ENCODE assay signal across 19 mouse cellular contexts in the genomic region with DNA sequence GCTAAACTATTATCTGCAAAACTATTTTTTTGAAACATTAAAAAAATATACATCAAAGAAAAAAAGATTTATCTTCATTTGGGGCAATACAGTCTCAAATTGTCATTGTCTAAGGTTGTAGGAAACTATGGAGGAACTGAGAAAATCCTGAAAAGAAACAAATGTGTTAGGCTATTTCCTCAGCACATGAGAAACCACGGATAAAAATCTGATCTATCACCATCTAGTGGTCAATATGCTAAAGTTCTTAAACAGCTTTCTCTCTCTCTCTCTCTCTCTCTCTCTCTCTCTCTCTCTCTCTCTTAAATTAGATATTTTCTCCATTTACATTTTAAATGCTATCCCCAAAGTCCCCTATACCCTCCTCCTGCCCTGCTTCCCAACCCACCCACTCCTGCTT.
DNase-seq lines count a peak whose midpoint lies in the region; ATAC-seq and TF ChIP-seq lines count a peak whose summit lies in the region.
"Had no signal": no experiment of that assay in that cellular context is flagged by ENCODE, and none has a peak within 500 bp of the region (broad histone marks: within the 10 kb centered on the region; RNA-seq: fewer than 3 reads in every experiment).

No protein-coding gene starts in this region.

- dilution Hi-C loops in CH12.LX (cut with MboI; ENCODE audit: extremely low pct_ligation_motif_present, extremely low pct_unique_long_range_greater_than_20kb, low sequenced_read_pairs): no loop called here

- DNase-seq in left cerebral cortex, adult 2 months (ENCODE audit: extremely low spot score in 1 of 2, low spot score in 2 of 2): no peak
- DNase-seq in left cerebral cortex, adult 18-20 months (ENCODE audit: low spot score in 2 of 2): no peak
- peak; percentile 41 for DNase-seq in CH12.LX (ENCODE audit: extremely low read depth)
- DNase-seq in thymus, postnatal 14 days: no peak
- DNase-seq in heart, postnatal 10 days: no peak
- DNase-seq: adrenal gland, postnatal 25 days; cerebellum, adult 11 months; kidney, adult 18-20 months; left cerebral cortex, postnatal 4 days; right cerebral cortex, adult 18-20 months; thymus, adult 2 months had no signal

- TF ChIP-seq RAD21 in CH12.LX (IDR thresholded peaks at IDR 0.05; ENCODE audit: low read depth, low read length): peak; percentile 57

- no peaks in the 10 kb centered on the region for H3K4me1 ChIP-seq in forebrain, embryonic 13.5 days
- no peaks in the 10 kb centered on the region for H3K4me1 ChIP-seq in forebrain, embryonic 15.5 days
- no peaks in the 10 kb centered on the region; a peak in 1 of 4 replicates for H3K4me1 ChIP-seq in CH12.LX (ENCODE audit: control insufficient read depth in 1 of 2, insufficient read depth in 2 of 2)
- H3K4me1 ChIP-seq: lung, embryonic 15.5 days; midbrain, embryonic 10.5 days; neural tube, embryonic 12.5 days had no signal

- intact Hi-C loops in left cerebral cortex, adult 2 months (cut with DNase I): loop anchor here (2.0 to 10.0 kb wide), 4 partner anchors 135 to 812 kb away; a partner anchor contains a TSS
- intact Hi-C loops in heart, postnatal 10 days (cut with DNase I): loop anchor here (5.0 kb wide), 1 partner anchor 545 kb away; no protein-coding TSS in a partner anchor

- no peaks in the 10 kb centered on the region for H3K27me3 ChIP-seq in forebrain, embryonic 13.5 days
- no peaks in the 10 kb centered on the region for H3K27me3 ChIP-seq in forebrain, embryonic 15.5 days
- no peaks in the 10 kb centered on the region for H3K27me3 ChIP-seq in CH12.LX (replicated peaks)
- H3K27me3 ChIP-seq: lung, embryonic 15.5 days; neural tube, embryonic 12.5 days had no signal

- no peak overlapping the region for H3K9ac ChIP-seq in forebrain, embryonic 13.5 days
- H3K9ac ChIP-seq in forebrain, embryonic 15.5 days (replicated peaks): no peak overlapping the region
- no peak overlapping the region for H3K9ac ChIP-seq in CH12.LX (ENCODE audit: insufficient read depth, low read depth)
- H3K9ac ChIP-seq: lung, embryonic 15.5 days; neural tube, embryonic 12.5 days had no signal

- peak; percentile 67 for ATAC-seq in forebrain, embryonic 13.5 days
- ATAC-seq in forebrain, embryonic 15.5 days (replicated peaks): no peak
- ATAC-seq in megakaryocyte, adult 5-6 weeks (ENCODE audit: poor library complexity, severe bottlenecking): peak; percentile 49; the same call in 1 of the 2 replicates

- WGBS in forebrain, embryonic 13.5 days: 17% methylated on average over 1 of the region's 1 CpGs
- 14% methylated on average over 1 of the region's 1 CpGs for WGBS in forebrain, embryonic 15.5 days

- in situ Hi-C loops in CH12.LX (cut with MboI; ENCODE audit: low pct_ligation_motif_present, low pct_unique_long_range_greater_than_20kb, low sequenced_read_pairs): loop anchor here (25.0 kb wide), 3 partner anchors 185 to 685 kb away; no protein-coding TSS in a partner anchor

- H3K9me3 ChIP-seq in forebrain, embryonic 13.5 days (replicated peaks): no peaks in the 10 kb centered on the region
- H3K9me3 ChIP-seq in forebrain, embryonic 15.5 days: no peaks in the 10 kb centered on the region
- H3K9me3 ChIP-seq in CH12.LX (replicated peaks; ENCODE audit: low read length): no peaks in the 10 kb centered on the region
- H3K9me3 ChIP-seq: lung, embryonic 15.5 days; midbrain, embryonic 10.5 days; neural tube, embryonic 12.5 days had no signal

- peak; percentile 46 for TF ChIP-seq CTCF in left cerebral cortex, adult 2 months (IDR thresholded peaks at IDR 0.05)
- TF ChIP-seq CTCF in CH12.LX (conservative IDR thresholded peaks at IDR 0.05 in 1 of 2, IDR thresholded peaks at IDR 0.05 in 1 of 2; ENCODE audit: low read depth in 2 of 2, low read length in 2 of 2): peak in 1 of 2 experiments; percentile 57; a peak in 2 of 4 replicates

- TF ChIP-seq POLR2A in CH12.LX (IDR thresholded peaks at IDR 0.05; ENCODE audit: low read depth, low read length): no peak

- H3K36me3 ChIP-seq in forebrain, embryonic 13.5 days (ENCODE audit: poor library complexity, severe bottlenecking): no peaks in the 10 kb centered on the region
- H3K36me3 ChIP-seq in forebrain, embryonic 15.5 days: no peaks in the 10 kb centered on the region
- H3K36me3 ChIP-seq in CH12.LX (replicated peaks in 1 of 2; ENCODE audit: control insufficient read depth in 1 of 2, insufficient read depth in 1 of 2, low read length in 1 of 2): no peaks in the 10 kb centered on the region
- H3K36me3 ChIP-seq: lung, embryonic 15.5 days; midbrain, embryonic 10.5 days; neural tube, embryonic 12.5 days had no signal

- no peaks in the 10 kb centered on the region for H3K79me2 ChIP-seq in CH12.LX (replicated peaks; ENCODE audit: control insufficient read depth, extremely low read depth, insufficient read depth, poor library complexity, severe bottlenecking)

- TF ChIP-seq EP300 in CH12.LX (IDR thresholded peaks at IDR 0.05; ENCODE audit: low read length): no peak

- no peak overlapping the region for H3K4me3 ChIP-seq in forebrain, embryonic 13.5 days
- no peak overlapping the region for H3K4me3 ChIP-seq in forebrain, embryonic 15.5 days
- H3K4me3 ChIP-seq in left cerebral cortex, adult 2 months: no peak overlapping the region
- no peak overlapping the region for H3K4me3 ChIP-seq in CH12.LX (replicated peaks in 1 of 3; ENCODE audit: low read depth in 2 of 3, low read length in 2 of 3, poor library complexity in 1 of 3)
- H3K4me3 ChIP-seq: erythroblast, embryonic 14.5 days; lung, embryonic 15.5 days; midbrain, embryonic 10.5 days; neural tube, embryonic 12.5 days had no signal

- no peak overlapping the region for H3K4me2 ChIP-seq in forebrain, embryonic 13.5 days
- H3K4me2 ChIP-seq in forebrain, embryonic 15.5 days (replicated peaks): no peak overlapping the region
- no peak overlapping the region for H3K4me2 ChIP-seq in CH12.LX (ENCODE audit: insufficient read depth, low read depth, poor library complexity, severe bottlenecking)
- H3K4me2 ChIP-seq: heart, embryonic 11.5 days; lung, embryonic 15.5 days; neural tube, embryonic 12.5 days had no signal

- H3K27ac ChIP-seq in forebrain, embryonic 13.5 days: no peak overlapping the region
- H3K27ac ChIP-seq in forebrain, embryonic 15.5 days (replicated peaks): no peak overlapping the region
- no peak overlapping the region for H3K27ac ChIP-seq in left cerebral cortex, adult 2 months
- H3K27ac ChIP-seq in CH12.LX (ENCODE audit: insufficient read depth, low read depth): no peak overlapping the region
- H3K27ac ChIP-seq: lung, embryonic 15.5 days; midbrain, embryonic 10.5 days; neural tube, embryonic 12.5 days had no signal

TF ChIP-seq in CH12.LX, 34 proteins besides CTCF, POLR2A, EP300 and RAD21:
- TF ChIP-seq GABPA (IDR thresholded peaks at IDR 0.05; ENCODE audit: insufficient replicate concordance, low read depth, low read length): no peak
- TF ChIP-seq CHD2 (IDR thresholded peaks at IDR 0.05; ENCODE audit: low read length): no peak
- no peak for TF ChIP-seq UBTF (IDR thresholded peaks at IDR 0.05; ENCODE audit: low read depth, low read length)
- peak; percentile 39; the same call in 1 of the 2 replicates for TF ChIP-seq JUND (conservative IDR thresholded peaks at IDR 0.05; ENCODE audit: low read depth, low read length)
- TF ChIP-seq MAX (IDR thresholded peaks at IDR 0.05; ENCODE audit: low read length): no peak
- TF ChIP-seq MYC (IDR thresholded peaks at IDR 0.05; ENCODE audit: low read depth, low read length): 0 out of 2 replicates have a peak, but pooled peaks have one; percentile 37
- peak; percentile 58 for TF ChIP-seq SMC3 (IDR thresholded peaks at IDR 0.05; ENCODE audit: low read depth, low read length)
- TF ChIP-seq IRF4 (IDR thresholded peaks at IDR 0.05; ENCODE audit: low read depth, low read length): no peak
- no peak for TF ChIP-seq ZC3H11A (IDR thresholded peaks at IDR 0.05; ENCODE audit: low read depth, low read length)
- no peak for TF ChIP-seq TBP (conservative IDR thresholded peaks at IDR 0.05; ENCODE audit: low read depth, low read length)
- TF ChIP-seq PAX5 (IDR thresholded peaks at IDR 0.05; ENCODE audit: low read length): no peak
- TF ChIP-seq ZKSCAN1 (IDR thresholded peaks at IDR 0.05; ENCODE audit: borderline replicate concordance, low read depth, low read length): no peak
- TF ChIP-seq MAFK (IDR thresholded peaks at IDR 0.05; ENCODE audit: insufficient replicate concordance, low read length): no peak
- TF ChIP-seq SIN3A (IDR thresholded peaks at IDR 0.05; ENCODE audit: low read length): no peak
